Mouse (Mus musculus): ENCODE results near the gene E330009J07Rik. TPM values are rescaled to one million over a fixed set of nuclear protein-coding genes. Genes with fewer than 3 reads are reported as not detected.

Gene E330009J07Rik
- polyA plus RNA-seq (2014; fragmentation: Nextera tagmentation; extraction: Ambion mirVana), result 12.6 and 14.1 TPM in 2 replicates

GRCm38 (mm10) chr6:40436047-40436483, at the start of gene E330009J07Rik:
E330009J07Rik (minus strand) TSS chr6:40436135.
- peak; percentile 89 for ATAC-seq (replicated peaks; ENCODE audit: insufficient number of reproducible peaks, low FRiP score, low TSS enrichment, low read depth)

GRCm38 (mm10) chr6:40482318-40482717, 46.4 kb upstream of the E330009J07Rik start:
- no peak overlapping the region for H3K4me3 ChIP-seq (ENCODE audit: low read depth, low read length)
- H3K27me3 ChIP-seq (ENCODE audit: control insufficient read depth, insufficient read depth, low read length), result no peaks in the 10 kb centered on the region
- no peaks in the 10 kb centered on the region for H3K4me1 ChIP-seq (ENCODE audit: control insufficient read depth, insufficient read depth, low read length)
- ATAC-seq (replicated peaks; ENCODE audit: insufficient number of reproducible peaks, low FRiP score, low TSS enrichment, low read depth) (no peak), DNase-seq (ENCODE audit: low spot score) (no peak)
- no peak overlapping the region for H3K9ac ChIP-seq (replicated peaks; ENCODE audit: low read length)
- WGBS, result 91% methylated on average over 5 of the region's 5 CpGs
- peaks cover 12% of the 10 kb centered on the region for H3K36me3 ChIP-seq (replicated peaks; ENCODE audit: control insufficient read depth, insufficient read depth, low read depth, low read length)
- H3K4me2 ChIP-seq (ENCODE audit: low read depth, low read length), result no peak overlapping the region
- no peaks in the 10 kb centered on the region for H3K9me3 ChIP-seq (replicated peaks; ENCODE audit: control insufficient read depth, low read length)
- H3K27ac ChIP-seq (replicated peaks; ENCODE audit: low read depth, low read length), result no peak overlapping the region

More at GRCm38 (mm10) chr6:40436047-40436483, at the start of gene E330009J07Rik:
- H3K27ac ChIP-seq (replicated peaks; ENCODE audit: low read depth, low read length), result no peak within 1 kb of the TSS
- peak within 1 kb of the TSS; percentile 88 for H3K9ac ChIP-seq (replicated peaks; ENCODE audit: low read length)
- peaks cover 5% of the 10 kb centered on the region; the same call in 1 of the 2 replicates for H3K4me1 ChIP-seq (ENCODE audit: control insufficient read depth, insufficient read depth, low read length)
- peak within 1 kb of the TSS; percentile 80 for H3K4me3 ChIP-seq (ENCODE audit: low read depth, low read length)
- DNase-seq (ENCODE audit: low spot score), result peak; percentile 79
- no peaks in the 10 kb centered on the region for H3K9me3 ChIP-seq (replicated peaks; ENCODE audit: control insufficient read depth, low read length)
- under 1% methylated on average over 28 of the region's 38 CpGs for WGBS
- H3K27me3 ChIP-seq (ENCODE audit: control insufficient read depth, insufficient read depth, low read length), result no peaks in the 10 kb centered on the region
- peak within 1 kb of the TSS; percentile 72 for H3K4me2 ChIP-seq (ENCODE audit: low read depth, low read length)
- H3K36me3 ChIP-seq (replicated peaks; ENCODE audit: control insufficient read depth, insufficient read depth, low read depth, low read length), result no peaks in the 10 kb centered on the region

- WGBS, result 91% methylated on average over 1 of the region's 1 CpGs
- Histone ChIP-seq H3K27ac (replicated peaks; ENCODE audit: low read depth, low read length) (no peak overlapping the region), H3K27me3 (ENCODE audit: control insufficient read depth, insufficient read depth, low read length) (no peaks in the 10 kb centered on the region), H3K4me3 (ENCODE audit: low read depth, low read length) (no peak overlapping the region), H3K4me2 (ENCODE audit: low read depth, low read length) (no peak overlapping the region), H3K36me3 (replicated peaks; ENCODE audit: control insufficient read depth, insufficient read depth, low read depth, low read length) (peaks cover 12% of the 10 kb centered on the region), H3K9me3 (replicated peaks; ENCODE audit: control insufficient read depth, low read length) (no peaks in the 10 kb centered on the region), H3K4me1 (ENCODE audit: control insufficient read depth, insufficient read depth, low read length) (no peaks in the 10 kb centered on the region), H3K9ac (replicated peaks; ENCODE audit: low read length) (no peak overlapping the region)
- DNase-seq (ENCODE audit: low spot score), result peak; percentile 49
- no peak for ATAC-seq (replicated peaks; ENCODE audit: insufficient number of reproducible peaks, low FRiP score, low TSS enrichment, low read depth)
Observed at GRCm38 (mm10) chr6:40479705-40480104, 43.8 kb upstream of the E330009J07Rik start.

DNA sequence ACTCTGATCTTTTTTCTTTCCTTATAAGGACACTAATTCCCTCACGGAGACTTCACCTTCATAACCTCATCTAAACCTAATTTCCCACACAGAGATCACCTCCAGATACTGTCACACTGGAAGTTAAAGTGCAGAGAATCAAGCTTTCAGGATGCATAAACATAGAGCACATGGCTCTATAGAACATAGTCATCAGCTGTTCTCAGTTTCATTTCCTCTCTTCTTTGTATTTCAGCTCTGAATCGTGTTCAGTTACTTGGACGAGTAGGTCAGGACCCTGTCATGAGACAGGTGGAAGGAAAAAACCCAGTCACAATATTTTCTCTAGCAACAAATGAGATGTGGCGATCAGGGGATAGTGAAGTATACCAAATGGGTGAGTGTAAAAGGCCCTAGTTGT, 40.2 kb upstream of the E330009J07Rik start:
- Histone ChIP-seq H3K4me1 (ENCODE audit: control insufficient read depth, insufficient read depth, low read length) (no peaks in the 10 kb centered on the region; the same call in 1 of the 2 replicates), H3K4me2 (ENCODE audit: low read depth, low read length) (no peak overlapping the region), H3K27ac (replicated peaks; ENCODE audit: low read depth, low read length) (no peak overlapping the region), H3K9me3 (replicated peaks; ENCODE audit: control insufficient read depth, low read length) (no peaks in the 10 kb centered on the region), H3K36me3 (replicated peaks; ENCODE audit: control insufficient read depth, insufficient read depth, low read depth, low read length) (peaks cover 10% of the 10 kb centered on the region), H3K4me3 (ENCODE audit: low read depth, low read length) (no peak overlapping the region), H3K9ac (replicated peaks; ENCODE audit: low read length) (no peak overlapping the region), H3K27me3 (ENCODE audit: control insufficient read depth, insufficient read depth, low read length) (no peaks in the 10 kb centered on the region)
- ATAC-seq (replicated peaks; ENCODE audit: insufficient number of reproducible peaks, low FRiP score, low TSS enrichment, low read depth) (no peak), DNase-seq (ENCODE audit: low spot score) (no peak)
- WGBS, result 80% methylated on average over 4 of the region's 4 CpGs

DNA sequence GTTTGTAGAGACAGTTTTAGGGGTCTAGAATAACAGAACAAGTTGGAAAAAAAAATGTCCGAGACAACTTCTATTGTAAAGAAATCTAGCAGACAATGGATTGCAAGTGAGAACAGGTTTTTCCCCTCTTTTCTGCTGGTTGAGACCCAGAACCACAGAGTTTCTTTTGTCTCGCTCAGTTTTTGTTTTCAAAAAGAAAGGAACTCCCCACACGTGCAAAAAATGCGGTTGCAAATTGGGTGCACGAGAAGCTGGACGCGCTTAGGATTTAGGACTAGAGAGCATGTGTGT, 35.7 kb upstream of the E330009J07Rik start:
- Histone ChIP-seq H3K4me3 (ENCODE audit: low read depth, low read length) (peak overlapping the region; percentile 57), H3K27me3 (ENCODE audit: control insufficient read depth, insufficient read depth, low read length) (no peaks in the 10 kb centered on the region), H3K4me1 (ENCODE audit: control insufficient read depth, insufficient read depth, low read length) (no peaks in the 10 kb centered on the region; the same call in 1 of the 2 replicates), H3K9me3 (replicated peaks; ENCODE audit: control insufficient read depth, low read length) (no peaks in the 10 kb centered on the region), H3K9ac (replicated peaks; ENCODE audit: low read length) (peak overlapping the region; percentile 84), H3K4me2 (ENCODE audit: low read depth, low read length) (peak overlapping the region; percentile 46), H3K27ac (replicated peaks; ENCODE audit: low read depth, low read length) (peak overlapping the region; percentile 89), H3K36me3 (replicated peaks; ENCODE audit: control insufficient read depth, insufficient read depth, low read depth, low read length) (peaks cover 3% of the 10 kb centered on the region; the same call in 1 of the 2 replicates)
- peak; percentile 59 for DNase-seq (ENCODE audit: low spot score)
- ATAC-seq (replicated peaks; ENCODE audit: insufficient number of reproducible peaks, low FRiP score, low TSS enrichment, low read depth), result no peak
- WGBS, result 0% methylated on average over 7 of the region's 7 CpGs

DNA sequence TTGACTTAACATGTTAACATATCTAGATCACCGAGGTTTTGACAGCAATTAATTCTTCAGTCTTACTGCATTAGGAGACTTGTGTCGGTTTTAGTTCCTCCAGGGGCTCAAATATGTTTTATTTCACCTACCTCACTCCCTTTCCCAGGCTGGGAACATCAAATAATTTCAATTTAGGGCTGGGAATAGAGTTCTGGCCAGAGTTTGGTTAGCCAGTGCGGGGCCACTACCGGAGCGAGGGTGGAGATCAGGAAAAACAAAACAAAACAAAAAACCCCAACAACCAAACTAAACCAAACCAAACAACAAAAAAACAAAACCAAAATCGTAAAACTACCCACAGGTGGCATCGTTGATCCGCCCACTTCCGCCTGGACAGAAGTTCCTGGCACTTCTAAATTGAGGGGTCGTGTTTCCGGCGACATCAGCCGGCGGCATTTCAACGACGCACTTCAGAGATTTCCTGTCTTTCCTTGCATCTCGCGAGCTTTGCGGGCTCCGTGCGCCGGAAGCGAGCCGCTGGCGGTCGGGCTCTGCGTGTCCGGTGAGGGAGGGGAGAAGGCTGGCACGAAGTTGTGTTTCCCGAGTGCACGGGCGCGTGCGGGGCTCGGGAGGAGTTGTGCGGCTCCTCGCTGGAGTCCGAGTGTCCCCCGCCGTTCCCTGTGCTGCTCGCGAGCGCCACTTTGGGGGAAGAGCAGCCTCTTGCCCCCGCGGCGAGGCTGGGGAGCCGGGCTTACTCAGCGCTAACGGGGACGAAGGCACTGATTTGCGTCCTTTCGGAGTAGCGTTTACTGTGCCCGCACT, 35.2 kb upstream of the E330009J07Rik start, which contains the start of gene Ssbp1:
Ssbp1 (plus strand) TSS at position 437 of the 804 bp plus-strand sequence.
- Histone ChIP-seq H3K36me3 (replicated peaks; ENCODE audit: control insufficient read depth, insufficient read depth, low read depth, low read length) (peaks cover 3% of the 10 kb centered on the region; the same call in 1 of the 2 replicates), H3K4me3 (ENCODE audit: low read depth, low read length) (peak within 1 kb of the TSS; percentile 57), H3K27me3 (ENCODE audit: control insufficient read depth, insufficient read depth, low read length) (no peaks in the 10 kb centered on the region), H3K9me3 (replicated peaks; ENCODE audit: control insufficient read depth, low read length) (no peaks in the 10 kb centered on the region), H3K4me2 (ENCODE audit: low read depth, low read length) (peak within 1 kb of the TSS; percentile 46), H3K9ac (replicated peaks; ENCODE audit: low read length) (peak within 1 kb of the TSS; percentile 84), H3K27ac (replicated peaks; ENCODE audit: low read depth, low read length) (peak within 1 kb of the TSS; percentile 89), H3K4me1 (ENCODE audit: control insufficient read depth, insufficient read depth, low read length) (no peaks in the 10 kb centered on the region; the same call in 1 of the 2 replicates)
- 1% methylated on average over 54 of the region's 54 CpGs for WGBS
- ATAC-seq (replicated peaks; ENCODE audit: insufficient number of reproducible peaks, low FRiP score, low TSS enrichment, low read depth) (peak; percentile 94), DNase-seq (ENCODE audit: low spot score) (peak; percentile 95)

- Histone ChIP-seq H3K36me3 (replicated peaks; ENCODE audit: control insufficient read depth, insufficient read depth, low read depth, low read length) (no peaks in the 10 kb centered on the region), H3K9me3 (replicated peaks; ENCODE audit: control insufficient read depth, low read length) (no peaks in the 10 kb centered on the region), H3K27me3 (ENCODE audit: control insufficient read depth, insufficient read depth, low read length) (no peaks in the 10 kb centered on the region), H3K4me2 (ENCODE audit: low read depth, low read length) (no peak overlapping the region), H3K4me1 (ENCODE audit: control insufficient read depth, insufficient read depth, low read length) (no peaks in the 10 kb centered on the region), H3K4me3 (ENCODE audit: low read depth, low read length) (no peak overlapping the region), H3K9ac (replicated peaks; ENCODE audit: low read length) (no peak overlapping the region), H3K27ac (replicated peaks; ENCODE audit: low read depth, low read length) (no peak overlapping the region)
- 55% methylated on average over 6 of the region's 6 CpGs for WGBS
- ATAC-seq (replicated peaks; ENCODE audit: insufficient number of reproducible peaks, low FRiP score, low TSS enrichment, low read depth) (no peak), DNase-seq (ENCODE audit: low spot score) (no peak)
Observed at GRCm38 (mm10) chr6:40465710-40466109, 29.8 kb upstream of the E330009J07Rik start.

DNA sequence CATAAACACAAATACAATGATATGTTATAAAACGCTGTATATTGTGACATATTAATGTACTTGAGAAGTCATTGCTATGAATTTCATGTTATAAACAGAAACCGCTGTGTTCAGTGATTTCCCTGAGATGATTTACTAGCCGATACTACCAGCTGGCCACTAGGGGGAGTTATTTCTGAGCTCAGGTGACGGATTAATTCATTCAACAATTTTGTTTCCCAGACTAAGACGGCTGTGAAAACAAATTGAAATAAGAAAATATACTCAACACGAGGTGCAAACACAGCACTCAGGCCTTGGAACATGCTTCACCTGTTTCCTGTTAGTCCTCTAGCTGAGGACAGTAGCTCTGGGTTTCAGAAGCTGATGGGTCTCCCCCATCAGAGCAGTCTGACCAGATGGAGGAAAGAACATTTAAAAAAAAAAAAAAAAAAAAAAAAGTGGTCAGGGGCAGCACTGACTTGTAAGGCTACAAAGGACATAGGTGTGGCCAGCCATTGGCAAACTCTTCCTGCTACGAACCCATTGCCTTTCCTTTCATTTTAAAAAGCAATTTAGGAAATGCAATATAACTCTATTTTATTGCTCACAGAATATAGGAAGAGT, 18.6 kb upstream of the E330009J07Rik start:
- Histone ChIP-seq H3K4me3 (ENCODE audit: low read depth, low read length) (no peak overlapping the region), H3K27me3 (ENCODE audit: control insufficient read depth, insufficient read depth, low read length) (no peaks in the 10 kb centered on the region), H3K36me3 (replicated peaks; ENCODE audit: control insufficient read depth, insufficient read depth, low read depth, low read length) (no peaks in the 10 kb centered on the region), H3K9ac (replicated peaks; ENCODE audit: low read length) (no peak overlapping the region), H3K27ac (replicated peaks; ENCODE audit: low read depth, low read length) (no peak overlapping the region), H3K9me3 (replicated peaks; ENCODE audit: control insufficient read depth, low read length) (no peaks in the 10 kb centered on the region), H3K4me1 (ENCODE audit: control insufficient read depth, insufficient read depth, low read length) (no peaks in the 10 kb centered on the region), H3K4me2 (ENCODE audit: low read depth, low read length) (no peak overlapping the region)
- 21% methylated on average over 7 of the region's 7 CpGs for WGBS
- ATAC-seq (replicated peaks; ENCODE audit: insufficient number of reproducible peaks, low FRiP score, low TSS enrichment, low read depth) (no peak), DNase-seq (ENCODE audit: low spot score) (peak; percentile 73)

Measured in embryonic facial prominence, embryonic 11.5 days (tissue).